Mouse (Mus musculus) gastrocnemius, postnatal 25 days (tissue): ENCODE results near the gene Pank2. TPM values are rescaled to one million over a fixed set of nuclear protein-coding genes. Genes with fewer than 3 reads are reported as not detected.
"Not testable (repeated sequence)": the region's sequence is repeated elsewhere in the genome, so short reads cannot be mapped to it uniquely, and the experiment has no call there.

Source experiments
- DNase-seq: peaks from one replicate; pipeline ENCODE4 v3.0.0; 2022
- total RNA-seq, 2 experiments: library from RNA; stranded (reverse); gene quantifications; 1 replicate in 1 of 2; 2 replicates in 1 of 2; pipeline ENCODE4 v1.2.3; 2021

Gene Pank2
- total RNA-seq, 2 experiments from 2014 or later = 22.5 to 26.4 TPM

DNA sequence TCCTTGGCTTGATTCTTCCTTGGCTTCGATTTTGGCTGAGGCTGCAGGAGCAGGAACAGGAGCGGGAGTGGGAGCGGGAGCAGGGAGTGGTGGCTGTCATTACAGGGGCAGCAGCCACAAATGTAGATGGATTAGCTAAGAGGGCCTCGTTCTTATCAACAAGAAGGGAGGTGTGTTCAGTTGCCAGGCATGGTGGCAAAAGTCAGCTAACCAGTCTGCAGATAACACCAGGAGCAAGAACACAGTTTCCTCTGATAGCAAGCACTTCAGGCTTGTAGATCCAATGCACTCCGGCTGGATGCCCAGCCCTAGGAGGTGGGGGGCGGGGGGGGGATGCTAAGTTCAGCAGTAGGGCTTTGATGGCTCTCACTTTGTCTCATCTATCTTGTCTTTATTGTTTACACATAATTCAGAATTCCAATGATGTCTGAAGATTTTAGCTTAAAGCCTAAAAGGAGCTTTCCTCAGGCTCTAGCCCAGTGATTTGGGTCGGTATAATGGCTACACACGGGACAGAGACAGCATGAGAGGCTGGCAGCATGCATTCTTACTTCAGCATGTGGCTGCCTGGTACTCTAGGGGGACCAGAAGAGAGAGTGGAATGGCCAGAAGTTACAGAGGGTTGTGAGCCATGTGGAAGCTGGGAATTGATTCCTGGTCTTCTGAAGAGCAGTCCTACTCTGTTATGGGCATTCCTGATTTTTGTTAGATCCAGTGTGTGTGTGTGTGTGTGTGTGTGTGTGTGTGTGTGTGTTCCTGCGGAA, 1.6 kb upstream of the Pank2 start:
- DNase-seq = no peak

DNA sequence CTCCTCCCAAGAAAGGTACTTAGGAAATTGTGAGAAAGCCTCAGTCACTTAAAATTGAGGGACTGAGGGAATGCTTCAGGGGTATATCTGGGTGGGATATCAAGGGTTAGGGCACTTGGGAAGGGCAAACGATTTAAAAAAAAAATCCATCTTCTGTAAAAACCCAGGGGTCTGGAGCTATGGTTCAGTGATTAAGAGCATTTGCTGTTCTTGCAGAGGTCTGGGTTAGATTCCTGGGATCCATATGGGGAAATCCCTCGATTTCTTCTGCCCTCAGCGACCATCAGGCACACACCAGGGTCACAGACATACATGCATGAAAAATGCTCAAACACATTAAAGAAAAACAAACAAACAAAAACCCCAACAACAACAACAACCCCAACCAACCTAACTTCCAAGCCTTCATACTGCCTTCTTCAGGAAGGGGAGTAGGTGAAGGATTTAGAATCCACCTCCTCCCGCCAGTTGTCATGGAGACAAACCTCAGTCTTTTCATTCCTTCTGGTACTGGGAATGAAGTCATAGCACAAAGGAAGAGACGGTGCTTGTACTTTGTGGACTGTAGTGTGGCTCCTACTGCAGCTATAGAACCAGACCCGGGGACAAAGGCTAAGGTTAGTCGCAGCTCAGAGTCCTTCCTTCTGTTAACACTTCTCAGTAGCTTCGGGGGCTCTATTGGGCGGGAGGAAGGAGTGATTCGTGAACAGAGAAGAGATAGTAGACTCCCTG, 648 bp upstream of the Pank2 start:
- DNase-seq = no peak

DNA sequence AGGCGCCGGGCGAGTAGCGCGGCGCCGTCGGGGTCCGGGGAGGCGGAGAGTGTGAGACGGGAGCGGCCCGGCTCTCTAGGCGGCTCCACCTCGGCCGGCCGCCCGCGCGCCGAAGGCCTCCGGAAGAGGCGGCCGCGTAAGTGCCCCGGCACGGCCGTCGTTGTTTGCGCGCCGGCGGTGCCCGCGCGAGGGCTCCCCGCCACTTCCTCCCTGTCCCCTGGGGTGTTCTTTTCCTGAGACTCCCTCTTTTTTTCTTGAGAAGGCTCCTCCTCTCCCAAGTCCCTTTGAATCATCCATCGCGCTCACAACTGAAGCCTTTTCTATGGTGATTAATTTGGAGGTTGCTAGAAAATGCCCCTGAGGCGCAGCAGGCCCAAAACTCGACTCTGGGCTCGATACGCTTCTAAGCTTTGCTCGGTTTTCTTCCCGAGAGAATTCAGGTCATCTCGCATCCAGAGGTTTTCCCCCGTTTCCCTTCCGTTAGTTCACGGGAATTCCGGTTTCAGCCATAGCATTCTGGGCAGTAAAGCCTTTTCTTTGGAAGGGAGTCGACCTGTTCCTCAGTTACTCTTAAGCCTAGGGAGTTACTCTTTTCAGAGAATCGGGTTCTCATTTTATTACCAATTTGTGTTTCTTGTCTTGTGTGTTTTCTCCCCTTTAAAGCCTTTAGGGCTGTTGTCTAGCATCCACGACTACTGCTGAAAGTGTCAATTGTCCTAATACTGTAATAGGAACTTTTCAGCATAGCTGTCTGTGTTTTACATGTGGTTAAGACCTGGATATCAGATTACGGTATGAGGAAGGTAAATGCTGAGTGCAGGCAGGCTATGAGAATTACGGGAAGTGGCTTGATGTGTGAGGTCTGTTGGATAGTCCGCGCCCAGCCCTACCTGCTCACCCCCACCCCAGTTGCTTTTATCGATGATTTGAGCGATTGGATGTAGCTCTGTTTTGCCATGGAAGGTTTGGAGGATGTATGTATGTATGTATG, 680 bp downstream of the Pank2 start:
- DNase-seq = no peak

DNA sequence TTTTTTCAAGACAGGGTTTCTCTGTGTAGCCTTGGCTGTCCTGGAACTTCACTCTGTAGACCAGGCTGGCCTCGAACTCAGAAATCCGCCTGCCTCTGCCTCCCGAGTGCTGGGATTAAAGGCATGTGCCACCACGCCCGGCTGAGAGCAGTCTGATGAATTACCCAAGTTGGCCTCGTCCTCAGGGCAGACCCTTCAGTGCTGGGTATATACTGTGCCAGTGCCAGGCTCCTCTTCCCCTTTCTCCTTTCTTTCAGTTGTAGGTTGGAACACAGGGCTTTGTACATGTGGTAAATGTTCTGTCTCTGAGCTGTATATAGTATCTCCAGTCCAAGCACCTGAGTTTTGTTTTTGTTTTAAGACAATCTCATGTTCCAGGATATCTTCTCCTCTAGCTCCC, 1.7 kb downstream of the Pank2 start:
- no peak for DNase-seq

DNA sequence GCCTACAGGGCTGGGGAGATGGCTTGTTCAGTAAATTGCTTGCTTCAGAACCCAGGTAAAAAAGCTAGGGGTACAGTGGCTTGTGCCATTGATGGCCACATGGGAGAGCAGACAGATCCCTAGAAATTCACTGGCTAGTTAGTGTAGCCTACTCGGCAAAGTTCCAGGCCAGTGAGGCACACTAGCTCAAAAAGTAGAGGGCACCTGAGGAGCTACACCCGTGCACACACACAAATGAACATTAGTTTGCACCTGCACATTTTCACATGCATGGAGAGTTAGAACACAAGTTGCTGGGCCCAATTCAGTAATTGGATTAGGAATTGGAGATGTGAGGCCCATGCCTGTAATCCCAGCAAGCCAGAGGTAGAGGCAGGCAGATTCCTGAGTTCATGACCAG, 2.8 kb downstream of the Pank2 start:
- DNase-seq = no peak

DNA sequence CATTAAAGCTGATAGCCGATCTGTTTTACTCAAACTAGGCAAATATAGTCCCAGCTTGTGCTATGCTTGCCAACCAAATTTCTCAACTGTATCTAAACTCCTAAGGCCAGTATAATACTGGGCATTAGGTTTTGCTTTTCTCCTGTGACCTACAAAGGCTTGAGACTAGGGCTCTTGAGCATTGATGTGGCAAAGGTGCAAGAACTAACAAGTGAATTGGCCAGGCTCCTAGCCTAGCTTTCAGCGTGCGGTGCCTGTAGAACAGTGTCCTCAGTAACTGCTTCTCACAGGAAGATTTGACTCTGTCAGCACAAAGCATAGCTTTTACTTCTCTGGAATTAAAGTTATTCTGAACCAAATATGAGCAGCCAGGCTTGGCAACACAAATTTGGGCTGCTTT, 13.2 kb downstream of the Pank2 start:
- no peak for DNase-seq

DNA sequence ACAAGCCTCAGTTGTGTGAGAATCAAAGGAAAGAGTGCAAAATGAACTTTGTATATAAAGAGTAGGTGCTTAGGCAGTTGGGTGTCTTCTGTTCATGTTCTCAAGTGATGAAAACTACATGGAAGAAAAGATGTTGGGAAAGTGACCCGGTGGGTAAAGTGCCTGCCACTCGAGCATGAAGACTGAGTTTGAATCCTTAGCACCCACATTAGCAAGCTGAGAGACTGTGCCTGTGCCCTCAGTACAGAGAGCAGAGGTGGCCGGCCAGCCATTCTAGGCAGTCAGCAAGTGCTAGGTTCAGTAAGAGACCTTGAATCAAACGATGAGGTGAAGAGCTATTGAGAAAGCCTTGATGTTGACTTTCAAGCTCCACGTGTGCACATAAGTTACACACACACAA, 14.4 kb downstream of the Pank2 start:
- DNase-seq = no peak

DNA sequence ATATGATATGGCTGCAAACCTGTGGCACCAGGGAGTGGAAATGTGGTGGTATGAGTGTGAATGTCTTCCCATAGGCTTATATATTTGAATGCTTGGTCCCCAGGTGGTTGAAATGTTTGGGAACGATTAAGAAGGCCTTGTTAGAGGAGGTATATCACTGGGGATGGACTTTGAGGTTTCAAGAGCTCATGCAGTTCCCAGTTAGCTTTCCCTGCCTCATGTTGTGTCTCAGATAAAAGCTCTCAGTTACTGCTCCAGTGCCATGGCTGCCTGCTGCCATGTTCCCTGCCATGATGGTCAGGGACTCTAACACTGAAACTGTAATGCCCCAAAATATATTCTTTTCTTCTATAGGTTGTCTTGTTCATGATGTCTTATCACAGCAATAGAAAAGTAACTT, 19.3 kb downstream of the Pank2 start:
- no peak for DNase-seq

DNA sequence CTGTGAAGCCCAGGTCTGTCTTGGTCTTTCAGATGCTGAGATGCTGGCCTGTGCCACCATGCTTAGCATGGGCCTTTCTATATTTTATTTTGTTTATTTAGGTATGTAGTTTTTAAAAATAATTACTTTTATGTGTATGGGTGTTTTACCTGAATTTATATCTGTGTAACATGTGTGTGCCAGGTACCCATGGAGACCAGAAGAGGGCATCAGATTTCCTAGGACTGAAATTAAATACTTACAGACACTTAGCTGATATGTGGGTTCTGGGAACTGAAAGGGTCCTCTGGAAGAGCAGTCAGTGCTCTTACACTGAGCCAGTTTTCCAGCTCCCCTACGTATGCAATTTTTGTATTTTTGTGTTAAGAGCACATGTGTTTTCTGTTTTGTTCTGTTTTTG, 24.0 kb downstream of the Pank2 start:
- no peak for DNase-seq

DNA sequence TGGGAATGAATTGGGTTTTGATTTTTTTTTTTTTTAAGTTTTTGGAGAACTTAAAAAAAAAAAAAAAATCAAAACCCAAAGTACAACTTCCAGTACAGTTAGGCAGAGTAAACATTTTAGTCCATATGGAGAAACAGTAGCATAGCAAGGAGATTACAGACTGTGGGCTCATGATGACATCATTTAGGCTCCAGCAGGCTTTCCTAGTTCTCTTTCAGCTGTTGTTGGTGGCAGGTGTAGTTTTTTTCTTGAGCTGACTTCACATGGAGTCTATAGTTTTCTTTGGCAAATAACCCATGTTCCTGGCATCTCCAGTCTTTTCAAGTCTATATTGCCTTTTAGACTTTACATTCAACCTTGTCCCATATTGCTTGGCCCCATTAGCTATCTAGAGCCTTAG, 28.4 kb downstream of the Pank2 start:
- no peak for DNase-seq

DNA sequence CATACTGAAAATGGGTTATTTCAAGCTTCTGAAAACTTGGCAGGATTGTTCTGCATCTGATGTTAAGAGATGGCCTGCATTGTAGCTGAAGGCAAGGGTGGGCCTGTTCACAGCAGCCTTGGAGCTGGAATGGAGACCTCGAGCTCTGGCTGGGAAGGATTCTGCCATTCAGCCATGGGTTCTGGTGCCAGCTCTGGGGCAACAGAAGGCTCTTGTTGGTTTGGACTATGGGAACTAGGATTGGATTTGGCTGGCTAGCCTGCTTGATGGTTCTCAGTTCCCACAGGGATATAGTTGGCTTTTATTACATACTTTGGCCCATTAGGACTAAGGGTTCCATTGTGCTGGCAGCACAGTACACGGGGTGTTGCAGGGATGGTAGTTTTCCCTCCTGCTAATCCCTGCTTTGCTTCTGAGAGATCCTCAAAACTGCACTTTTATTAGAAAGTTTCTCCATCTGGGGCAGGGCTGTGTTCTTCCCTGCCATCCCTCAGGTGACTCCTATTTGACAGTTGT, 34.5 kb downstream of the Pank2 start:
- no peak for DNase-seq

DNA sequence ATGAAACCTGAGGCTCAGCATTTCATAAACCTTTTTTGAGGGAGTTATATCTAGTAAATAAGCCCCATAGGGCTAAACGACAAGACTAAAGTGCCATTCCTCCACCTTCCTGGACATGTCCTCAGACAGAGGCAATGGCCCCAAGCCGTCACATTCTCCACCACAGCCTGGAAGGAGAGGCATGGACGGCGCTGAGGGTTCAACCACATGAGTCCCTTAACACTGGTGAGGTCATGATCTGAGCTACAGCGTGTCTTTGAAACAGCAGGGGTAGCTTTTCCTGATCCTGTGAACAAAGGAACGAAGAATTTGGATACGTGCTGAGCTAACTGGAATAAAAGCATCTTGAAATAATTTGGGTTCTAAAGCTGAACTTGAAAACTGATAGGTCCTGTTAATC, 36.4 kb downstream of the Pank2 start:
- not testable (repeated sequence) for DNase-seq

DNA sequence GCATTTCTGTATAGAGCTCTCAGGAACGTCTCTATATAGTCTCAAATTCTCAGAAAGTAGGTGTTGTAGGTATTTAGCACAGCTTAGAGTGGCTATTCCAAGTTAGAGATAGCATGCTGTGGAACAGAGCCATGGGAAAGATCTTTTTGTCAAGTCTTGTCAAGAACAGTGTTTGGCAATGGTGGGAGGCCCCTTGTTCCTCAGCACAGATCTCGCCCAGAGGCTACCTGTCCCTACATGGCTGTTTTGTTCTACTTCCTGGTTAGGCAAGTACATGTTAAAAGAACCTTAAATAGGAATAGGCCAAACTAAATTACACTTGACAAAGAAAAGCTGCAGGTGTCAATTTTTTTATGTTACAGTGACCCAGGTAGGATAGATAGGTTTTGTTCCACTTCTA, 38.2 kb downstream of the Pank2 start:
- no peak for DNase-seq

DNA sequence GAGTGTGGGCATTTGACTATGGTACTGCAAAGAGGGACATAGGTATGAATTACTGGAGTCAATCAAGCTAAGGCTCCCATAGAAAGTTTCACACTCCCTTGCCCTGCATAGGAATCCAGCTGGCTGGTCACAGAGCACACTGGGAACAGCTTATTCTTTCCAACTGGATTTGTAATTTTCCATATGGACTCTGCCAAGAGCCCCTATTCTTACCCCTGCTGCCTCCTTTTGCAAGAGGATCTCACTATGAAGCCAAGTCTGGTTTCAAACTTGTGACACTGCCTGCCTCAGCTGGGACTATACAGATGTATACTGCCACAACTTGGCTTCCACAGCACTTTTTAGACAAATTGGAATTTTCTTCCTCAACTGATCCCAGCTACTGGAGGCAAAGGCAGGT, 39.3 kb downstream of the Pank2 start:
- DNase-seq = no peak

DNA sequence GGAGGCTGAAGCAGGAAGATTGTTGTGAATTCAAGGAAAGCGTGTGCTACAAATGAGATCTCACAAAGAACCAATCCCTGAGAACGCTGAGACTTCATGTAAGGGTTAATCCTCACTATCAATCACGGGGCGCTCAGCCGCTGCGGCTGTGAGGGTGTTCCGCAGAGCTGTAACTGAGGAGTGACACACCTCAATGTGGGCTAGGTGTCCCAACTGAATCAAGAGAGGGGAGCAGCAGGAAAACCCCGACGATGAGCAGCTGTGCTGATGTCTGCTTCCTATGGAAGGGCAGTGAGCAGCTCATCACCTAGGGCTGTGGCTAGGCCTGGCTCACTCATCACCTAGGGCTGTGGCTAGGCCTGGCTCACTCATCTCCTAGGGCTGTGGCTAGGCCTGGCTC, 42.2 kb downstream of the Pank2 start:
- DNase-seq = no peak

DNA sequence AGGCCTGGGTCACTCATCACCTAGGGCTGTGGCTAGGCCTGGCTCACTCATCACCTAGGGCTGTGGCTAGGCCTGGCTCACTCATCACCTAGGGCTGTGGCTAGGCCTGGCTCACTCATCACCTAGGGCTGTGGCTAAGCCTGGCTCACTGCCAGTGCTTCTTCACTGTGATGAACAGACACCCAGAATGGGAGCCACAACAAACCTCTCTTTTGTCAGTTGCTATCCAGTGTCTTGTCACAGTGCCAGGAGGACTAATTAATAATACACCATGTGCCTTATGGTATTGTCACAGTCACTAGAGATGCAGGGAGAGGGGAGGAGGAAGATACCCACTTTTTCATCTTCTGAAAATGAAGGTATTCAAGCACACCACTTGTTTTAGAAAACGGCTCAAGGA, 42.9 kb downstream of the Pank2 start:
- DNase-seq = not testable (repeated sequence)

DNA sequence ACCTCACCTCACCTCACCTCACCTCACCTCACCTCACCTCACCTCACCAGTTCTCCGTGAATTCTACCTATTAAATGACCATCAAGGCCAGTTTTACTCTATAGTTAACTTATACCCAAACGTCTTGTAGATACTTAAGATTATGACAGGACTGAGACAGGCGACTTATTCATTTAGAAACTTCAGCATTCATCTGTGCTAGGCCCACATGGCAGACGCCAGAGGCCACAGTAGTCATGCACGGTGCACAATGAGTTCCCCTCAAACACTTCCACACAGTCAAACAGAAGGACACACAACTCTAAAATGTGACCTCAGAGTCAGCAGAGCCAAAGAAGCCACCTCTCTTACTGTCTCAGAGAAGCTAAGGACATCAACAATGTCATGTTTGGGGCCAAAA, 45.1 kb downstream of the Pank2 start:
- no peak for DNase-seq

DNA sequence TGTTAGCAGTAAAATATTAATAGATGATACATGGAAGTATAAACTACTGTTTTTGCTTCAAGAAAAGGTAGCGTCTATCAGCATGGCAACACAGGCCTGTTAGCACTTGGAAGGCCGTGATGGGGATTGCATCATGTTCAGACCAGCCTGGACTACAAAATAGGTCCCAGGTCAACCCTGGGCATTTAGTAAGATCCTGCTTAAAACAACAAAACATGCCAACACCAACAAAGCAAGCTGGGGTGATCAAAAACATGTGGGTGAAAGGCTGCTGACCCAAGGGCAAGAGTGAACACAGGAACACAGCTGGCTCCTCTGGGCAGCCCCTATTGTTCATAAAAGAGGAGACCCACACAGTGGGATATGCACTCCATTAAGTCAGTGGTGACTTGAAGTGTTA, 45.5 kb downstream of the Pank2 start:
- no peak for DNase-seq

DNA sequence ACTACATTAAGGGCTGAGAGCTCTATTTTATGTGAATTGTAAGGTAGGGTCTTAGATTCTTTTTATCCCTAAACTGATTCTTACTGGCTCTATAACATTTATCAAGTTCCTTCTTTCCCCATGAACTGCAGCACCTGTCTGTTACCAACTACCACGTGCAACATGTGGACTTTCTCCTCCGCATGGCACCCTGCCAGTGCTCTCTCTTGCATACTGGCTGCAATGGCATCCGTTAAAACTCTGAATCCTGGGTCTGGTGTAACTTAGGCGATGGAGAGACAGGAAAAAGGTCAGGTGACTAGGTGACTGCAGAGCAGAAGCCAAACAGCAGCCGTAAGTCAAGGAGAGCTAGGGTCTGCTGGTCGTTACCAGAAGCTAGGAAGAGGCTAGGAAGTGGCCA, 47.0 kb downstream of the Pank2 start:
- DNase-seq = no peak

DNA sequence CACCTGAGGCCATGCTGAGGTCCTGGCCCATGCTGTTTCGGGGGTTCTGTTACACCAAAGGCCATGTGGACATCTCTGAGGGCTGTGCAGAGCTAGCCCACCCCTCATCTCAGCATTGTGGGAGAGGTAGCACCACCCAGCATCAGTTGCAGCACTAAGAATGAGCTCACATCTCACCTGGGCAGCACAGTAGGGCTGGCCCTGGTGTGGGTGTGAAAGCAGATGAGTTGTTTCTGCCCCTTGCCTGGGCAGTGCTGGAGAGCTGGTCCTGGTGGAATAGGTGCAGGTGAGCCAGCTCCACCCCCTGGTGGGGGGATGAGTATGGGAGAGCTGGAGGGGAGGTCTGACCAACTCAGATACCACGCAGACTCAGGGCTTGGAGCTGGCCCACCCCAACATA, 53.9 kb downstream of the Pank2 start:
- no peak for DNase-seq

DNA sequence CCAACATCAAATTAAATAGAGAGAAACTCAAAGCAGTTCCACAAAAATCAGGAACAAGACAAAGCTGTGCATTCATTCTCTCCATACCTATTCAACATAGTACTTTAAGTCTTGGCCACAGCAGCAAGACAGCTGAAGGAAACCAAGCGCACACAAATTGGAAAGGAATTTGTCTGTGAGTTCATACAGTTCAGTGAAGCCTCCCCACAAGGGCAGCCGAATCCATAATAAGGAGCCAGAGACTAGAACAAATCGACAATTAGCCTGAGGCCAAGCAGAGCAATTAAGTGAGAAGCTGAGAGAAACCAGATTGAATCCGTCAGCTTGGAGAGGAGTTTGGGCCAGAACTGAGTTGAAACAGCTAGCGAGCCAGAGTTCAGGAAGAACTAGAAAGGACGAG, 57.1 kb downstream of the Pank2 start:
- no peak for DNase-seq

DNA sequence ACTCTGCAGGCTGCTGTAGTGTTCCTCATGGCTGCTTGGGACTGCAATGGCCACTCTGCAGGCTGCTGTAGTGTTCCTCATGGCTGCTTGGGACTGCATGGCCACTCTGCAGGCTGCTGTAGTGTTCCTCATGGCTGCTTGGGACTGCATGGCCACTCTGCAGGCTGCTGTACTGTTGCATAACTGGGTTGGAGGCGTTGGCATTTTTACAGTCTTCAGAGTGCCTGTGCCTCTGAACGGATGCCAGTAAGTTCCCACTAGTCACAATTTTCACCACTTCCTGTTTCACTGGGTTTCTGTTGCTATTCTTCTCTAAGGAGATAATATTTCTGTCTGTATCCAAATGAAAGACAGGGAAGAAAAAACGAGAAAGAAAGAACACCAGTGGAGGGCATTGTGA, 58.9 kb downstream of the Pank2 start:
- DNase-seq = peak; percentile 30

DNA sequence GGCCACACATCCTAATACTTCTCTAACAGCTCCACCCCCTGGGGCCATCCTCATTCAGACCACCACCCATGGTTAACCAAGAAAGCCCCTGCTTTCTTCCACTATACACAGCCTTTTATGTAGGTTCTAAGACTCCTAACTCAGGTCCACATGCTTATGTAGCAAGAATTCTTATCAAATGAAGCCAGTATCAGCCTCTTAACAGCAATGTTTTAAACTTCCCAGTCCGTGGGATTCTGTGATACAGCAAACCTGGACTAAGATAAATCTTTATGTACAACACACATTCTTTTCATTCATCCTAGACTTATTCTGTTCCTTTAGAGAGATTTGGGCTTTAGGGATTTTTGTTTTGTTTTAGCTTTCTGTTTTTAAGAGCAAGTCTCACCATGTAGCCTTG, 61.4 kb downstream of the Pank2 start:
- DNase-seq = no peak
